Mouse (Mus musculus) CD4-positive helper T cell, adult 2 months (primary cell): Measurements from ENCODE around the gene Ugcg.

Experiments used
- DNase-seq: peaks from one replicate; pipeline ENCODE4 v3.0.0-alpha.2; 2012; ENCODE audit warnings: low read depth, missing footprints, low spot score

The Ugcg gene

GRCm38 (mm10) chr4:59188802-59189545, at the start of gene Ugcg:
TSS of gene Ugcg (plus strand) at chr4:59189257.
- peak; percentile 86 for DNase-seq

GRCm38 (mm10) chr4:59149043-59149442, 40.0 kb upstream of the Ugcg start:
- no peak for DNase-seq

- no peak for DNase-seq
Measured at GRCm38 (mm10) chr4:59150907-59151306, 38.1 kb upstream of the Ugcg start.

GRCm38 (mm10) chr4:59151953-59152352, 37.1 kb upstream of the Ugcg start:
- no peak for DNase-seq

- peak; percentile 42 for DNase-seq
Measured at GRCm38 (mm10) chr4:59156897-59157592, 32.0 kb upstream of the Ugcg start.

- no peak for DNase-seq
Measured at GRCm38 (mm10) chr4:59157654-59158053, 31.4 kb upstream of the Ugcg start.

GRCm38 (mm10) chr4:59160289-59160688, 28.8 kb upstream of the Ugcg start:
- DNase-seq = no peak

GRCm38 (mm10) chr4:59160959-59161670, 27.9 kb upstream of the Ugcg start:
- DNase-seq = no peak

GRCm38 (mm10) chr4:59164034-59164433, 25.0 kb upstream of the Ugcg start:
- no peak for DNase-seq

GRCm38 (mm10) chr4:59167251-59167847, 21.7 kb upstream of the Ugcg start:
- DNase-seq = peak; percentile 71

GRCm38 (mm10) chr4:59169981-59170380, 19.1 kb upstream of the Ugcg start:
- DNase-seq = no peak

GRCm38 (mm10) chr4:59172616-59173015, 16.4 kb upstream of the Ugcg start:
- no peak for DNase-seq

- no peak for DNase-seq
Measured at GRCm38 (mm10) chr4:59173181-59173922, 15.7 kb upstream of the Ugcg start.

- no peak for DNase-seq
Measured at GRCm38 (mm10) chr4:59175003-59175402, 14.1 kb upstream of the Ugcg start.

- no peak for DNase-seq
Measured at GRCm38 (mm10) chr4:59175929-59176328, 13.1 kb upstream of the Ugcg start.

- no peak for DNase-seq
Measured at GRCm38 (mm10) chr4:59177566-59177965, 11.5 kb upstream of the Ugcg start.

- peak; percentile 1 for DNase-seq
Measured at GRCm38 (mm10) chr4:59181320-59182271, 7.5 kb upstream of the Ugcg start.

GRCm38 (mm10) chr4:59185671-59186070, 3.4 kb upstream of the Ugcg start:
- DNase-seq = no peak

GRCm38 (mm10) chr4:59187289-59187688, 1.8 kb upstream of the Ugcg start:
- peak; percentile 60 for DNase-seq

GRCm38 (mm10) chr4:59188474-59188801, 619 bp upstream of the Ugcg start:
- DNase-seq = no peak
